Mouse (Mus musculus) urinary bladder, adult 2 months (tissue): ENCODE measurements around the gene Atg4d. TPM values are rescaled to one million over a fixed set of nuclear protein-coding genes. Genes with fewer than 3 reads are reported as not detected.
"Not testable (repeated sequence)": the region's sequence is repeated elsewhere in the genome, so short reads cannot be mapped to it uniquely, and the experiment has no call there.

Experiments
- DNase-seq: peaks from one replicate; pipeline ENCODE4 v3.0.0; 2022; ENCODE audit warnings: low spot score
- polyA plus RNA-seq: library from polyadenylated mRNA; depleted of rRNA; stranded (reverse); fragments of >200 nt; gene quantifications from 2 replicates; pipeline ENCODE4 v1.2.3, GENCODE M21; 2012

Gene Atg4d
- polyA plus RNA-seq, 1 experiment = 27.3 TPM

DNA sequence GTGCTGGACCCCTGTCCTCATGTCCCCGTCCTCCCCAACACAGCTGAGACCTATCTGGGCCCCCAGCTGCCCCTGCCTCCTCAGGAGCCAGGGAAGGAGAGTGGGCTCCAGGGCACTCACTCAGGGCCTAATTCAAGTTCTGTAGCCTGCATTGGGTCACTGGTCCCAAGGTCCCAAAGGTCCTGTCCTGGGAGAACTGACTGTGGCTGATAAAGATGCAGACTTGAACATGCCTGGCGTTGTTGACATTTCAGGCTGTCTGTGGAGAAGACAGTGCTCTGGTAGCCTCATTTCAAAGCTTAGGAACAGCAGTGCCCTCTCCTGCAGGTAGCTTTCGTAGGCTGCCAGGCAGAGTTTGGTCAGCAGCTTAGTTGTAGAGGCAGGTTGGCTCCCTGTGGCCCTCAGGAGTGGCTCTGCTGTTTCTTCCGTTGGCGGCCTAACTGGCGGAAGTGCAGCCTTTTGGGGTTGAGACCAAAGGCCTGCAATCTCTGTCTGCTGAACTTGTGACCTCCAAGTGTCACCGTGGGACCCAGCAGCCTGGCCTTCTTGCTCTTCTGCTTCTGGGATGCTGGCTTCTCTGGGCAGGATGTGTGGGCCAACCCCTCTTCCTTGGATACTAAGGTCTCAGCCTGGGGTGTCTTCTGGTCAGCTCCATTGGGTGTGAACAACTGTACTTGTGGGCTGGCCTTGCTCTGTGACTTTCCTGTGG is 8.6 kb downstream of the Atg4d start:
- DNase-seq = no peak

DNA sequence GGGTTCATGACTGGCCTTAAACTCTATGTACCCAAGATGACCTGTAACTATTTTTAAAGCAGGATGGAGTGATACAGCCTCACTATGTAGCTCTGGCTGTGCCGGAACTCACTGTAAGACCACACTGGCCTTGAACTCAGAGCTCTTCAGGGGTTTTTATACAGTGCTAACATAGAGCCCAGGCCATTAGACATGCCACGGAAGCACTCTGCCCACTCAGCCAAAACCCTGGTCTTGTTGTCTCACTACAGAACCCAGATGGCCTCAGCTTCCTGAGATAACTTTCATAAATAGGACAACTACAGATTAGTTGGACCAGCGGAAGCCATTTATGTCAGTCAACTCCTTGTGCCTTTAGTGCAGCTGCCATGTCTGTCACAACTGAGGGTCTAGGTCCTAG is 9.2 kb downstream of the Atg4d start:
- no peak for DNase-seq

DNA sequence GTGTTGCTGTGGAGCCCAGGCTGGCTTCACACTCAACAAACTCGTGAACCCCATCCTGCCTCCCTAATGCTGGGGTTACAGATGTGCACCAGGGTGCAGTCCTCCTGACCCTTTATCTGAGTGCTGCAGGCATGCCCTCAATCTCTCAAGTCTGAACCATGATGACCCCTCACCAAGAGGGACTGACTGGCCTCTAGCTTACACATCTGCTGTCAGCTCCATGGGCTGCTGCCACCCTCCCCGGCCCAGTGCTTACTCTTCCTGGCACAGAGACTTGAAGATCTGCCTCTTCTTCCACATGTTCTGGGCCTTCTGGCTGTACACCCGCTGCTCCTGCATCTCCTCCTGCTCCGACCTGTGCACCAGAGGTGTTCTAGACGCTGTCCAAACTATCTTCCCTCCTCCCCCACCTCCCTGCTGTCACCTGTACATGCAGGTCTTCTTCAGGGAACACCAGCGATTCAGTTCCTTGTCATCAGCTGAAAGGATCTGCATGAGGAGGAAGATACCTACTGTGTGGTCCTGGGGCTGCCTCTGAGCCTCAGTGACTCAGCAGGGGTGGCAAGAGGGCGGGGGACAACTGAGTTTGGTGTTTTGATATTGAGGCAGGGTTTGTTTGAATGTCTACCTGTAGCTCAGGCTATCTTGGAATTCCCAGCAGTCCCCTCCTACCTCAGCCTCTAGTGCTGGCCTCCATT is 10.1 kb downstream of the Atg4d start:
- DNase-seq = no peak

DNA sequence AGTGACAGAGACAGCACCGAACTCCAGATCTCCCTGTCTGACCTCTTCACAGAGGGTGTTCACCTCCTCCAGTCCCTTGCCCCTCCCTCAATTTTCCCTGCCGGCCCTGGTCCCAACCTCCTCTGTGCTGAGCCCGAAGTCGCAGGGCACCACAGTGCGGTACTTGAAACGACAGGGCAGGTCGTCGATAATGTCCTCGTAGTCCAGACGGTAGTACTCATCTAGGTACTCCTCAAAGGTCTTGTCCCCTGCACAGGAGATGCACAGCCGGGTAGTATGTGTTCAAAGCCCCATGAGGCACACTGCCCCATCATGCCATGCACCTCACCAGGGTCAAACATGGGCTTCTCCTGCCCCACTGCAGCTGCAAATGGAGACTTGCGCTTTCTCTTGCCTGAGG is 10.6 kb downstream of the Atg4d start:
- DNase-seq = no peak

DNA sequence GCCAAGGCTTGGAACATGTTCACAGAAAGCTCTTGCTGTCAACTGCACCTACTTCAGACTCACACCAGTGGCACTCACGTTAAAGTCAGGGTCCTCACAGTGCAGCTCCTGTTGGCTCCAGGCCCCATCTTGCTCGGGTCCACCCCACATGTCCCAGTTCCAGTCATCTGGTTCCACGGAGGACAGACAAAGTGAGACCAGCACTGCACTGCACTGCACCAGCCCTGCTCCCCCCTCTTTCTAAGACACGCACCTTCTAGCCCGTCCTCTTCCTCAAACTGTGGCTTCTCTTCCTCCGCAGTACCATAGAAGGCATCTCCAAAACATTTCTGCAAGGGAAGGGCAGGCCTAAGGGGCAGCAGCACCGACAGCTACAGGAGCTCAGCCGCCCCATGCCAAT is 11.2 kb downstream of the Atg4d start:
- no peak for DNase-seq

DNA sequence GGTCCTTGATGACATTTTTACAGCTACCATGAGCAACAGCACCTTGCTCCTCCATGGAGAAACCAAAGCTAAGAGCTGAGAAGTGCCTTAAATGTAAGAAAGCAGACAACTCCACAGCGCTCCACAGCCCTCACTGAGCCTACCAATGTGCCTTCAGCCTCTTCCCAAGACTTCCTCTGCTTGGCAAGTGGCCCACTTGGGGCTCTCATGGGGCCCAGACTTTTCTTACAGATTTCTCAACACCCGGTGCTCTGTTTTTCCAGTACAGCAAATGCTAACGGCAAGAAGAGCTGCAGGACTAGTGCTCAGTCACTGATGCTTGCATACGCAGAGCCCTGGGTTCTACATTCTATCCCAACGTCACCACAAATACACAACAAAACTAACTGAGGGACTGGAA is 12.7 kb downstream of the Atg4d start:
- no peak for DNase-seq

DNA sequence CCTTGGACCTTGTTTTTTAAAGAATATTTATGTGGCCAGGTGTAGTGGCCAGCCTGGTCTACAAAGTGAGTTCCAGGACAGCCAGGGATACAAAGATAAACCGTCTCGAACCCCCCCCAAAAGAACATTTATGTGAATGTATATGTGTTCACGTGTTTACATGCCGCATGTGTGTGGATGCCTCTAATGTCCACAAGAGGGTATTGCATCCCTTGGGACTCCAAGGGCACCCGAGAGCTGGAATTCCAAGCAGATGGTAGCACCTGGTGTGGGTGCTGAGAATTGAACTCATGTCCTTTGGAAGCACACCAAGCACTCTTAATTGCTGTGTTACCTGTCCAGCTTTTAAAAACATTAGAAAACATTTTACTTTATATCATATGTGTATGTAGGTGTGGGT is 18.5 kb downstream of the Atg4d start:
- no peak for DNase-seq

DNA sequence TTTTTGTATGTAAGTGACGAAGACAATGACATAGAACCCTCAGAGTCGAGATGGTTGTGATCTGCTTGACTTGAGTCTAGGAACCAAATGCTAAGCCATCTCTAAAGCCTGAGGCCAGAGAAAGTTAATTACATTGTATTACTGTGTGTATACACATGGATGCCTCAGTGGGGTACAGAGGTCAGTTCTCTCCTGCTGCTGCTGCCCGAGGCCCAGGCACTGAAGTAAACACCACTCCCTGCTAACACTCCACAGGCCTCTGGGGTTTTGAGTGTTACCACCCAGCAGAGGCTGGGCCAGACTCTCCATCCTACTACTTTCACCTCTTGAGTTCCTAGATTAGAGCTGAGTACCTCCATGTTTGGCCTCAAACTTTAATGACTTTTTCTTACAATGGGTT is 18.9 kb downstream of the Atg4d start:
- DNase-seq = no peak

DNA sequence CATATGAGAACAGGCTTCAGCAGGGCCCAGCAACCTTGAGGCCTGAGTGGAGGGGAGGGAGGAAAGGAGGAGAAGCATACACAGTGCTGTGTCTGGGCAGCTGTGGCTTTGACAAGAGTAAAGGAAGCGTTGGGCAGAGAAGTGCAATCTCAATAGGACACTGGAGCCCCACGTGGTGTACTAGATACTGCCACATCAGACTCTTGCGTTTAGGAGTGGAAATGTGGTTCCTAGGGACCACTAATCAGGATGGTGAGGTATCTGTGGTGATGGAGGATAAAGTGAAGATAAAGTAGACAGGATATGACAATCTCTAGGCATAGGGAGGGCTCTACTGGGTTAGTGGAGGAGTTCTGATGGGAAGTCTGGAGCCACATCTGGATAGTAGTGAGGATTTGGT is 21.7 kb downstream of the Atg4d start:
- DNase-seq = no peak

DNA sequence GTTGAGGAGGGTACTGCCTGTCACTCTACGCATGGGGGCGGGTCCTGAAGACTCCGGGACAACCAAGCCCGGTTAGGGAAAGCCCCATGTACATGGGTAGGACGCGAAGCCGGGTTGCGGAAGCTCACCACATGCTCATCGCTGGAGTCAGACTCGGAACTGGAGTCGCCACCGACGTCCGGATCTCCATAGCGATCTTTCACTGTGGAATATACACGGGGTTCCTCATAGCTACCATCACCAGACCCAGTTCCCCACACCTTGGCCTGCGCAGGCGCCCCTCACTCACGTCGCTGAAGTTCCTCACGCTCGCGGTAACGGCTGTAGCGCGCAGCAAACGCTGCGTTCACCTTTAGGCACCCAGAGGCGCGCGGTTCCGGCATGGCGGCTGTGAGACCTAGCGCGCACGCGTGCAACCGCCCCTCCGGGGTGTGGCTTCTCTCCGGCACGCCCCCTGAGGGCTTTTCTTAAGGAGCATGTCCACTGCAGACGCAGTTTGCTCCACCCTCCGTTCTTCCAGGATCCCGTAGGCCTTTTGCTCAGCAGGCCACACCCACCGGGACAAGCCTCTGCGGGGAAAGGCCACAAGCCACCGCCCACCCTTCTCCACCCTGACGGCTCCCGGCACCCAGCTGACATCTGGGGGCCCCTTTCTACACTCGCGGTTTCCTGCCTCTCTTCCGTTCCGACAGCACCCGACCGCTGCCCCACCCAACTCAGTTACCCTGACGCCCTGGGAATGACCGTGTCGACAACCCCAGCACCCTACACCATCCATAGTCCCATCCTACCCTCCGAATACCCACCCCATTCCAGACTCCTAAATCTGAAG is 22.7 kb downstream of the Atg4d start, which contains the start of gene Kri1:
Gene Kri1 (minus strand): TSS at position 399 of the 832 bp plus-strand sequence.
- peak; percentile 96 for DNase-seq

DNA sequence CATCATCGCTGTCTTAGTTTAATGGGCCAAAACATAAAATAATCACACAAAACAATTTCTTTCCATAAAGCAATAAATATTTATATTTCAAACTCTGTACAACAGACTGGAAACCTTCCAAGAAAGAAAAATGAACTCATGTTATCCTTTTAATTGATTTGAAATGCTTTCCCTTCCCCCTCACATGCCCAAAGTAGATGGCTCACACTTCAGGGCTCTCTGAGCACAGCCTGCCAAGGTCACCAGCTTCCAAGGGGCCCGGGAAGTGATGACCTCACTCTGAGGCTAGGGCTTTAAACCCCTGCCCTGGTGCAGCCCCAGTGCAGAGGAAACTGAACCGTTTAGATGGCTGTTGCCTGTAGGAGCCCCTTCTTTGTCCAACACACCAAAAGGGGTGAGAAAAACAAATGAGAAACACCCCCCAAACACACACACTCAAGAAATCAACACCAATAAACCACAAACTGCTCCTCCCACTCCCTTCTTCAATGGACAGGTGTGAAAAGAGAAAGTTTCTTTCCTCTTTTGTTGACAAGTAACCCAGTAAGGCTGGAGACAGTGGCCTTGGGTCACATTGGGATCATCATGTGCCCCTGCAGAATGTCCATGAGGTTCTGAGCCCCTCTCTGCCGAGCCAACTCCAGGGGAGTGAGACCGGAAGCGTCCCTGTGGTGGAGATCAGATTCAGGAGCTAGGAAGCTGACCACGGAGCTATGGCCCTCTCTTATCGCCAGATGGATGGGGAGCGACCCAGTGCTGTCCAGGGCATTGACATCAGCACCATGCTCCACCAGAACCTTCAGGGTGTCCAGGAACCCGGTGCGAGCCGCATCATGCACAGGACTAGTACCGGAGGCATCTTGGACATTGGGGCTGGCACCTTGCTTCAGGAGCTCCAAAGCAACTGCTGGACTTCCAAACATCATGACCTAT is 23.6 kb downstream of the Atg4d start:
- DNase-seq = no peak

DNA sequence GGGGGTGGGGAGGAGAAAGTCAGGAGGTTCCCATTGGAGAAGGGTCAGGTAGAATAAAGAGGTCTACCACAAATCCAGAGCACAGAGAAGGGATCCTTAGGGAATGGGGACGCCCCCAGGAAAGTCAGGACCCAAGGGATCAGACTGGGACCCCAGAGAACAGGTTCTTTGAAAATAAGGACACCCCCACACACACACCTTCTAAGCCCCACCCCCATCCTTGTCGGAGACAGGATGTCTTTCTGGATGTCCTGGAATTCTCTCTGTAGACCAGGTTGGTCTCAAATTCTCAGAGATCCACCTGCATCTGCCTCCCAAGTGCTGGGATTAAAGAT is 24.2 kb downstream of the Atg4d start:
- DNase-seq = no peak

DNA sequence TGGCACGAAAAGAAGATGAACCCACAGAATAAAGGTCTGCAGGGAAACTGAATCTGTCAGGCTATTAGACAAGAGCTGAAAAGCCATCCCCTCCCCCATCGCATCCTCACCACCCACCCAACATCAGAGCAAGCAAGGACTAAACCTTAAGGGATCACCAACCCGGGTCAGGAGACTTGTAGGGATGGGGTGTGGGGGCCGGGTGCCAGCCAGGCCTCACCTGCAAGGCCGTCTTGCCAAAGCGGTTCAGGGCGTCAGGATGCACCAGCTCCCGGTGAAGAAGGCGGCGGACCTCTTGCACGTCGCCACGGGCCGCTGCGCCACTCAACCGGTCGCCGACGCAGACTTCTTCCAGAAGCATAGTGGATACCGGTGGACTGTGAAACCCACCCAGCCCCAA is 25.5 kb downstream of the Atg4d start:
- no peak for DNase-seq

DNA sequence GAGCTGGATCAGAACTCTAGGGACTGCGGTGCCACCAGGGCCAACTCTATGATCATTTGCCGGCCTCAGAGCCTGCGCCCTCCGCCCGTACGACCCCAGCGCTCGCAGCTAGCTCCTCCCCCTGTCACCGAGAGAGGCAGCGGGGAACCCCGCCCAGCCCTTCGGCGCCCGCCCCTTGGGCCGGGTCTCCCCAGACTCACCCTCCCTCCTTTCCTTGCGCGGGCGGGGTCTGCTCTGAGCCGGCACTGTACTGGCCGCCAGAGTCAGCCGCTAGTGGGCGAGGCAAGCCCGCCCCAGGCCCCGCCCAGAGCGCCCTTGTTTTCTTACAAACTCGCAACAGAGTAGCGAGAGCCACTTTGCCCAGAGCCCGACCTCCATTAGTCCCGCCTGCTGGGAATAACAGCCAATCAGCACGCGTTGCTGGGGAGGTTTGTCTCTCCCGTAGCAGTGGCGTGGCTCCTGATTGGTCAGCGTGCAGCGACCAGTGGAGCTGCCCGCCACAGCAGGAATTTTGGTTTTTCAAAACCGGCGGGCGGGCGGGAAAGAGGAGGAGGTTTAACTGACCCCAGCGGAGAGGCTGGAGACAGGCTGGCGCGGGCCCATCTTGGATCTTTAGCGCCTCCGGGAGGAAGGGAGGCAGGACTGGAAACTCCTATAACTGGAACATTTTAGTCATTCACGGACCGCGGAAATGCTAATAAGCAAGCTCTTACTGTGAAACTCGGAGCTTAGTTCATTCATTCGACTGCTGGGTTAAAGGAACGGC is 26.1 kb downstream of the Atg4d start, which contains the start of gene Cdkn2d:
Gene Cdkn2d (minus strand): TSS at position 386 of the 766 bp plus-strand sequence.
- DNase-seq = peak; percentile 92

DNA sequence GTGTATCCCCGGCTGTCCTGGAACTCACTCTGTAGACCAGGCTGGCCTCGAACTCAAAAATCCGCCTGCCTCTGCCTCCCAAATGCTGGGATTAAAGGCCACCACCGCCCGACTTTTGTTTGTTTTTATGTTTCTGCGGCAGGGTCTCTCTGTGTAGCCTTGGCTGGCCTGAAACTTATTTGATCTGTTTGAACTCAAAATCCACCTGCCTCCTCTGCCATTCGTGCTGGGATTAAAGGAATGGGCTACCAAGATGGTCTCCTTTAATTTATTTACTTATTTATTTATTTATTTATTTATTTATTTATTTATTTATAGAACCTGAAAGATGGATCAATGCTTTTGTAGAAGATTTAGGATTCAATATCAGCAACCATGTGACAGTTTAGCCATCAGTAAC is 26.8 kb downstream of the Atg4d start:
- not testable (repeated sequence) for DNase-seq

DNA sequence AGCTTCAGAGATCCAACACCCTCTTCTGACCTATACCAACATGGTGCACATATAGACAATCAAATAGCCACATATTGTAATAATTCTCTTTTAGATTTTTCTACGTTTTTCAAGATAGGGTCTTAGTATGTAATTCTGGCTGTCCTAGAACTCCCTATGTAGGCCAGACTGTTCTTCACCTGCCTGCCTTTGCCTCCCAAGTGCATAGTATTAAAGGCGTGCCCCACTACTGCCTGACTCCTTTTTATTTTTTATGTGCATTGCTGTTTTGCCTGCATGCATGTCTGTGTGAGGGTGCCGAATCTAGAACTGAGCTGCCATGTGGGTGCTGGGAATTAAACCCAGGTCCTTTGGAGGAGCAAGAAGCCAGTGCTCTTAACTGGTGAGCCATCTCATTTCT is 27.2 kb downstream of the Atg4d start:
- no peak for DNase-seq

DNA sequence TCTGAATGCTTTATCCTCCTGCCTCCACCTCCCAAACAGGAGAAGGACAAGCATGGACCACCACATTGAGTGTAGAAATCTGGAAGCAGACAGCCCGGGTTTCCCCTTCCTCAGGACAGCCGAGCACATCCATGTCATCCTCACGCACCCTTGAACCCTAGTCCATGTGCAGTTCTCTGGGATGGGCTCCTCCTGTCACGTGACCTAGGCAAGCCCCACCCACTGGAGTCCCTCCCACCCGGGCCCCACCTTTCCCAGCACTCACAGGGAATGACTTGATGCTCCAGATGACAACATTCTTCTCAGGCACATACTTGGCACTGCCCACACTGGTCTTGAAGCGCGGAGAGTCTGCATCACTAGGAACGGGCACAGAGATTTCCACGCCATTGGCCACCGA is 33.9 kb downstream of the Atg4d start:
- no peak for DNase-seq

DNA sequence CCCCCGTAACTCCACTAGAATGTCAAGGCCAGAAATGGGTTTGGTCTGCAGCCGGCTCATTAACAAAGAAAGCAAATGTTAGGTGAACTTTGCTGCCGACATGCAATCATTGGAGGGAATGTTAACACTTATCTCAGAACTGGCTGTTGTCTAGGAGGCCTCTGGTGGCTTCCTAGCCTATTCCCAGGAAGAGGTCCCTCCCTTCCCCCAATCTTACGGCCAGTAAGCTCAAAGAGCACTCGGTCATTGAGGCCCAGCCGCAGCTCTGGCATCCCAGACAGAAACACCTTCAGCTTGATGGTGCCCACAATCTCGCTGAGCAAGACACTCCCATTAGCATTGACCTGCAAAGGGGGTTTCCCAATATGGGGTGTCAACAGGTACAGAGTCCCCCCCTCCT is 40.0 kb downstream of the Atg4d start:
- no peak for DNase-seq

DNA sequence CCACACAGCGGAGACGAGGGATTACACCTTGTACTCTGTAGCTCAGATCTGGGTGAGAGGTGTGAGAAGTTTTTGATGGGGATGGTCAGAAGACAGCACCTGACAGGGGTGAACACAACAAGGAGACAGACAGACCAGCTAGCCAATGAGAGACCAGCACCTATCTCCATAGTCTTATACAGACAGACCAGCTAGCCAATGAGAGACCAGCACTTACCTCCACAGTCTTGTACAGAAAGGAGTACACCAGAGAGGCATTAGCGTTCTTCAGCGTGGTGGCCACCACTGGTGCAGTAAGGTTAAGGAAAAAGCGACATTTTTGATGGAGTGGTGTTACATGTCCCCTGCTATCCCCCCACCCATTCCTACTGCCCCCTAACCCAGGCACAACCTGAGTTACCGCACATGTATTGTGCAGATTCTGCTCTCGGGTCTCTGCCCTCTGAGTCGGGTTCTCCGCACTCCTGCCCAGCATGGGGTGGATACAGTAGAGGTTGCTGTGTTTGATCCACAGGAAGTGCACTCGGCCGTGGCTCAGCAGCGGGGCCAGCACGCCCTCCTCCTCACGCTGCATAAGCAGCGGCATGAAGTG is 44.2 kb downstream of the Atg4d start:
- DNase-seq = no peak

DNA sequence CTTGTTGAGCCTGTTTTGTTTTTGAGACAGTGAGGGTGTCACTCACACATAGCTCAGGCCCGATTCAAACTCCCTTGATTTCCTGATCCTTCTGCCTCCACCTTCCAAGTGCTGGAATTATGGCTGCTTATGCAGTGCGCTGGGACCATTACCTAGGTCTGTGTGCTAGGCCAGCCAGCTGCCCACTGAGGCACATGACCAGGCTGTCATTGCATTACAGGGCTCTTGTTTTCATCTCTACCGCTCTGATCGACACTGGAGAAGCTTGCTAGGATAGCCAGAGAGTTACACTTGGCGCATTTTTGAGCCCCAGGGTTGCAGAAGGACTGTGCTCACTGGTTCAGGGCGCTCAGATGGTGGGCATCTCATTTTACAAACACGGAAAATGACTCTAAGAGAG is 46.6 kb downstream of the Atg4d start:
- no peak for DNase-seq
